Mouse (Mus musculus) urinary bladder, postnatal 0 days (tissue): ENCODE measurements around the gene Zar1l. TPM values are rescaled to one million over a fixed set of nuclear protein-coding genes. Genes with fewer than 3 reads are reported as not detected.

Experiments used
- polyA plus RNA-seq: library from polyadenylated mRNA; unstranded; fragments of >200 nt; fragmentation: Nextera tagmentation; extraction: Ambion mirVana; gene quantifications from 2 replicates; pipeline ENCODE4 v1.2.1, GENCODE M21; 2015

Gene Zar1l
- polyA plus RNA-seq, result not detected in 2 replicates

DNA sequence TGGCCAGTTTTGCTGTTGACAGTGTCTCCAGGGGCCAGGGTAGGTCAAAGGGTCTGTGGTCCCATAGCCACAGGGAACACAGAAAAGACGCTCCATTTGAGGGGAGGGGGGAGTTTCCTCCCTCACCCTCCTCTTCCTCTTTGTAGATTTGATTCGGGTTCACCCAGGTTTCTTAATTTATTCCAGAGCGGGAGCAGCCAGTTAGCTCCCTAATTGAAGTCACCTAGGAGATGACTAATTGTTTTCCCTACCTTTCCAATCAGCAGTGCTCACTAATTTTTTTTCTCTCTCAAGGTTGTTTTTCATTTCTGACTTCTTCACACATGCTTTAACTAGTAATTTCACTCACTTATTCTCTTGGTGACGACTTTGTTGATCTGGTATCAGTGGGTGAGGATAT is at the start of gene Zar1l:
Zar1l (minus strand) TSS at position 101 of the 400 bp plus-strand sequence.

DNA sequence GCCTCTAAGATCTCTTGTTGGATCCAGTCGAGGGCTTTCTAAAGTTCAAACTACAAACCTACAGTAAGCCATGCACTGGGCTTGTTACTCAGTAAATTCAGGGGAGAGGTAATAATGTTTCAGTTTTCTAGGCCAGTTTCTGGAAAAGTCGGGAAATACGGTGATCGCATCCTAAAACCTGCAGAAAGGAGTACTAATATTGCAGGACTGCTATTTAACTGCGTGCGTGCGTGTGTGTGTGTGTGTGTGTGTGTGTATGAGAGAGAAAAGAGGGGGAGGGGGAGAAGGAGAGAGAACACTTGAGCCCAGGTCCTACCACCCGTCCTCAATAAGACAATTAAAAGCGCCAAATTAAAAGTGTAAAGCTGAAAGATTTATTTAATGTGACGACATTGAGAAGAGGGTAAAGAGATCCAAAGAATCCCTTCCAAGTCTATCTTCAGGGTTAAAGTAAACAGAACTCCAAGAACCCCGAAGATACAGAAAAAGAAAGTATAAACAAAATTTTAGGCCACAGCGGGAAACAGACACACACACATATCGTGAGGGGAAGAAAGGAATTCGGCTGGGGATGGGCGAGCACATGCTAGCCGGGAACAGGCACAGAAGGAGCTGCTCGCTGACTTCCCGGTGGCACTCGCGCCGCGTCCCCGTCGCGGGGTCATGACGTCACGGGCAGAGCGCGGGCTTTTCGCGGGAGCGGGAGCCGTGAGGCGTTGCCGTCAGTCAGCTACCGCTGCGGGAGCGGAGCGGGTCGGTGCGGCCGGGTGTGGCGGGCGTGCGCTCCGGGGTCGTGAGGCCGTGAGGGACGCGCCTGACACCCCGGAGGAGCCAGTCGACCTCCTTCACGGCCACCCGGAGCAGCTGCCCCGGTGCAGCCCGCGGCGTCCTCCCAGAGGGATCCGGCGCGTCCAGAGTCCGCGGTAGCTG is 4.2 kb upstream of the Zar1l start, which contains the start of gene Brca2:
Brca2 (plus strand) TSS at position 694 of the 930 bp plus-strand sequence.

Other genes starting within 250 kb of the Zar1l start
- 6.1 and 6.3 TPM in 2 replicates for gene Brca2, start 4.5 kb upstream of the Zar1l start, polyA plus RNA-seq
- 5.1 and 7.0 TPM in 2 replicates for gene N4bp2l1, start 79.0 kb upstream of the Zar1l start, polyA plus RNA-seq
- gene N4bp2l2, start 148.0 kb upstream of the Zar1l start, polyA plus RNA-seq, result 26.5 and 31.7 TPM in 2 replicates
- gene Pds5b, start 155.6 kb upstream of the Zar1l start, polyA plus RNA-seq, result 13.3 and 16.1 TPM in 2 replicates